Mouse (Mus musculus): Measurements from ENCODE around the gene Dnmt3a.

DNA sequence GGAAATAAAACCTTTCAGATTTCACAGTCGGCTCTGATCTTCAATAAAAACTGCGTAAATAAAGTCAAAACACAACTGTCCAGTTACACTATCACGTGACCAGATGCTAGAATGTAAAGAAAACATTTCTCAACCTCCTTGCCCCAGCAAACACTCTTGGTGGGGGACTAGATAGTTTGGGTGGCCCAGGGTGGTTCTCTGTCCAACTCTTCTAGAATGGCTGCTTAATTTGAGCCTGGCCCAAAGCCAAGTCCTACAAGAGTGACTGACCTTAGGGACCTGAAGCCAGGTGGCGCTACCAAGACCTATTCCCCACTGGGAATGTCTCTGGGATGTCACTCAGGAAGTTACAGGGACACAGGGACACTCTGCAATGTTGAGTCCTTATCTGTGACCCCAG is 154.7 kb downstream of the Dnmt3a start:
- TF ChIP-seq CTCF (IDR thresholded peaks at IDR 0.05; ENCODE audit: low read depth), result peak; percentile 28; the same call in 1 of the 2 replicates
- no peak for TF ChIP-seq EP300 (IDR thresholded peaks at IDR 0.05; ENCODE audit: low read depth)
